Mouse (Mus musculus) midbrain, embryonic 13.5 days (tissue): ENCODE results near the gene Dbndd1. TPM values are rescaled to one million over a fixed set of nuclear protein-coding genes. Genes with fewer than 3 reads are reported as not detected.

ENCODE experiments used
- polyA plus RNA-seq: library from polyadenylated mRNA; unstranded; fragments of >200 nt; fragmentation: Nextera tagmentation; extraction: Ambion mirVana; gene quantifications from 2 replicates; pipeline ENCODE4 v1.2.1, GENCODE M21; 2015

Gene Dbndd1
- polyA plus RNA-seq, 1 experiment from 2014 or later: 93.3 TPM

Other genes starting within 250 kb of the Dbndd1 start
- 14.0 and 15.2 TPM in 2 replicates for gene Fanca, start 196.9 kb downstream of the Dbndd1 start, polyA plus RNA-seq
- 31.8 and 38.7 TPM in 2 replicates for gene Spire2, start 182.8 kb downstream of the Dbndd1 start, polyA plus RNA-seq
- gene Tcf25, start 141.7 kb downstream of the Dbndd1 start, polyA plus RNA-seq: 238 and 263 TPM in 2 replicates
- gene Mc1r, start 108.4 kb downstream of the Dbndd1 start, polyA plus RNA-seq: 0.17 and 0.31 TPM in 2 replicates
- 1,993 and 2,050 TPM in 2 replicates for gene Tubb3, start 104.0 kb downstream of the Dbndd1 start, polyA plus RNA-seq
- gene Def8, start 91.9 kb downstream of the Dbndd1 start, polyA plus RNA-seq: 41.7 and 42.8 TPM in 2 replicates
- gene Afg3l1, start 37.6 kb downstream of the Dbndd1 start, polyA plus RNA-seq: 59.3 and 62.1 TPM in 2 replicates
- 40.8 and 44.3 TPM in 2 replicates for gene Gas8, start 3.4 kb upstream of the Dbndd1 start, polyA plus RNA-seq
- 9.3 and 11.6 TPM in 2 replicates for gene Rhou, start 138.5 kb upstream of the Dbndd1 start, polyA plus RNA-seq